Mouse (Mus musculus) lung, postnatal 14 days (tissue): Measurements from ENCODE around the gene Cyp2d11.
"Not testable (repeated sequence)": the region's sequence is repeated elsewhere in the genome, so short reads cannot be mapped to it uniquely, and the experiment has no call there.

ENCODE experiments used
- DNase-seq: peaks from one replicate; pipeline ENCODE4 v3.0.0; 2021

Gene Cyp2d11

GRCm38 (mm10) chr15:82379871-82380713, 13.7 kb downstream of the Cyp2d11 start, which contains the start of gene Cyp2d22:
TSS of gene Cyp2d22 (minus strand) at chr15:82380260.
- peak; percentile 64 for DNase-seq

GRCm38 (mm10) chr15:82379511-82379870, 14.3 kb downstream of the Cyp2d11 start:
- no peak for DNase-seq

GRCm38 (mm10) chr15:82378261-82379180, 15.3 kb downstream of the Cyp2d11 start:
- DNase-seq, result peak; percentile 24

GRCm38 (mm10) chr15:82377701-82378100, 16.1 kb downstream of the Cyp2d11 start:
- DNase-seq, result no peak

- peak; percentile 74 for DNase-seq
Observed at GRCm38 (mm10) chr15:82376393-82377138, 17.3 kb downstream of the Cyp2d11 start.

GRCm38 (mm10) chr15:82375855-82376254, 18.0 kb downstream of the Cyp2d11 start:
- no peak for DNase-seq

GRCm38 (mm10) chr15:82374437-82374836, 19.4 kb downstream of the Cyp2d11 start:
- no peak for DNase-seq

GRCm38 (mm10) chr15:82372991-82373390, 20.8 kb downstream of the Cyp2d11 start:
- no peak for DNase-seq

GRCm38 (mm10) chr15:82372446-82372845, 21.4 kb downstream of the Cyp2d11 start:
- no peak for DNase-seq

- no peak for DNase-seq
Observed at GRCm38 (mm10) chr15:82368851-82369250, 25.0 kb downstream of the Cyp2d11 start.

GRCm38 (mm10) chr15:82368146-82368545, 25.7 kb downstream of the Cyp2d11 start:
- no peak for DNase-seq

- not testable (repeated sequence) for DNase-seq
Observed at GRCm38 (mm10) chr15:82364561-82364960, 29.3 kb downstream of the Cyp2d11 start.

GRCm38 (mm10) chr15:82363801-82364200, 30.0 kb downstream of the Cyp2d11 start:
- not testable (repeated sequence) for DNase-seq

- no peak for DNase-seq
Observed at GRCm38 (mm10) chr15:82362234-82362633, 31.6 kb downstream of the Cyp2d11 start.

GRCm38 (mm10) chr15:82361459-82362018, 32.3 kb downstream of the Cyp2d11 start:
- no peak for DNase-seq

- DNase-seq, result no peak
Observed at GRCm38 (mm10) chr15:82358431-82359260, 35.2 kb downstream of the Cyp2d11 start.

GRCm38 (mm10) chr15:82354126-82354945, 39.5 kb downstream of the Cyp2d11 start, which contains the start of gene Ndufa6:
TSS of gene Ndufa6 (minus strand) at chr15:82354322.
- DNase-seq, result peak; percentile 98

- DNase-seq, result no peak
Observed at GRCm38 (mm10) chr15:82353745-82354113, 40.1 kb downstream of the Cyp2d11 start.

GRCm38 (mm10) chr15:82353078-82353744, 40.6 kb downstream of the Cyp2d11 start:
- DNase-seq, result no peak

GRCm38 (mm10) chr15:82351480-82351879, 42.3 kb downstream of the Cyp2d11 start:
- DNase-seq, result no peak
